Mouse (Mus musculus) liver, embryonic 14.5 days (tissue): Measurements from ENCODE around the gene Lactbl1.

Experiments
- CTCF ChIP-seq: IDR thresholded peaks from 2 replicates; pipeline ENCODE4 v1.5.1; 2016; ENCODE audit warnings: antibody characterized with exemption, low read depth, control low read depth
- EP300 ChIP-seq: IDR thresholded peaks from 2 replicates; pipeline ENCODE4 v1.6.1; 2016; ENCODE audit warnings: antibody characterized with exemption, low read depth

- TF ChIP-seq CTCF: no peak
- TF ChIP-seq EP300: no peak
These were observed 27.2 kb downstream of the Lactbl1 start for GRCm38 (mm10) chr4:136649480-136650196.
